Mouse (Mus musculus) kidney, embryonic 16.5 days (tissue): Measurements from ENCODE around the gene Grm1. TPM values are rescaled to one million over a fixed set of nuclear protein-coding genes. Genes with fewer than 3 reads are reported as not detected.

Experiments
- polyA plus RNA-seq: library from polyadenylated mRNA; unstranded; fragments of >200 nt; fragmentation: Nextera tagmentation; extraction: Ambion mirVana; gene quantifications from 2 replicates; pipeline ENCODE4 v1.2.1, GENCODE M21; 2015

Gene Grm1
- polyA plus RNA-seq, 1 experiment from 2014 or later: not detected

Other genes with a start within 250 kb of the Grm1 start
- 15.1 and 17.8 TPM in 2 replicates for gene Shprh, start 67.1 kb upstream of the Grm1 start, polyA plus RNA-seq
- gene Fbxo30, start 199.0 kb upstream of the Grm1 start, polyA plus RNA-seq: 32.6 and 35.4 TPM in 2 replicates